Mouse (Mus musculus): ENCODE data around the gene Gm5678. TPM values are rescaled to one million over a fixed set of nuclear protein-coding genes. Genes with fewer than 3 reads are reported as not detected.
"Not testable (repeated sequence)": the region's sequence is repeated elsewhere in the genome, so short reads cannot be mapped to it uniquely, and the experiment has no call there.

Gm5678 gene
- total RNA-seq, 2 experiments from 2014 or later = 7.5 TPM

- DNase-seq = no peak
Observed at GRCm38 (mm10) chr16:93608731-93609130, 19.2 kb upstream of the Gm5678 start.

GRCm38 (mm10) chr16:93609796-93610195 lies 18.1 kb upstream of the Gm5678 start:
- no peak for DNase-seq

GRCm38 (mm10) chr16:93610961-93611360 lies 16.9 kb upstream of the Gm5678 start:
- no peak for DNase-seq

GRCm38 (mm10) chr16:93615118-93615870 lies 12.6 kb upstream of the Gm5678 start:
- DNase-seq = peak; percentile 87

- DNase-seq = peak; percentile 18
Observed at GRCm38 (mm10) chr16:93623759-93624158, 4.1 kb upstream of the Gm5678 start.

GRCm38 (mm10) chr16:93624671-93625070 lies 3.2 kb upstream of the Gm5678 start:
- DNase-seq = no peak

GRCm38 (mm10) chr16:93626745-93627144 lies 1.2 kb upstream of the Gm5678 start:
- peak; percentile 65 for DNase-seq

GRCm38 (mm10) chr16:93644006-93644405 lies 16.1 kb downstream of the Gm5678 start:
- peak; percentile 16 for DNase-seq

- no peak for DNase-seq
Observed at GRCm38 (mm10) chr16:93648441-93649183, 20.7 kb downstream of the Gm5678 start.

GRCm38 (mm10) chr16:93667976-93668375 lies 40.1 kb downstream of the Gm5678 start:
- DNase-seq = no peak

- DNase-seq = no peak
Observed at GRCm38 (mm10) chr16:93669521-93669920, 41.6 kb downstream of the Gm5678 start.

- DNase-seq = not testable (repeated sequence)
Observed at GRCm38 (mm10) chr16:93670466-93670865, 42.6 kb downstream of the Gm5678 start.

GRCm38 (mm10) chr16:93671064-93671463 lies 43.2 kb downstream of the Gm5678 start:
- no peak for DNase-seq

GRCm38 (mm10) chr16:93676376-93676775 lies 48.5 kb downstream of the Gm5678 start:
- no peak for DNase-seq

GRCm38 (mm10) chr16:93678206-93678605 lies 50.3 kb downstream of the Gm5678 start:
- no peak for DNase-seq

GRCm38 (mm10) chr16:93679165-93679564 lies 51.3 kb downstream of the Gm5678 start:
- DNase-seq = no peak

Other genes starting within 250 kb of the Gm5678 start
- 1 to 10 TPM; 8.6 to 8.8 TPM for gene Setd4, start 24.0 kb upstream of the Gm5678 start, total RNA-seq (2021)
- 100 to 1,000 TPM; 126 to 131 TPM for gene Cbr1, start 22.2 kb upstream of the Gm5678 start, total RNA-seq (2021)
- 1 to 10 TPM; 8.7 to 8.8 TPM for gene Cbr3, start 55.1 kb downstream of the Gm5678 start, total RNA-seq (2021)
- 10 to 100 TPM; 21.2 to 27.4 TPM for gene Dop1b, start 83.8 kb downstream of the Gm5678 start, total RNA-seq (2021)
- 10 to 100 TPM; 30.1 to 45.4 TPM for gene Morc3, start 204.0 kb downstream of the Gm5678 start, total RNA-seq (2021)

Data from adrenal gland, postnatal 10 days (tissue).